Mouse (Mus musculus): ENCODE data around the gene Acsf3.

DNA sequence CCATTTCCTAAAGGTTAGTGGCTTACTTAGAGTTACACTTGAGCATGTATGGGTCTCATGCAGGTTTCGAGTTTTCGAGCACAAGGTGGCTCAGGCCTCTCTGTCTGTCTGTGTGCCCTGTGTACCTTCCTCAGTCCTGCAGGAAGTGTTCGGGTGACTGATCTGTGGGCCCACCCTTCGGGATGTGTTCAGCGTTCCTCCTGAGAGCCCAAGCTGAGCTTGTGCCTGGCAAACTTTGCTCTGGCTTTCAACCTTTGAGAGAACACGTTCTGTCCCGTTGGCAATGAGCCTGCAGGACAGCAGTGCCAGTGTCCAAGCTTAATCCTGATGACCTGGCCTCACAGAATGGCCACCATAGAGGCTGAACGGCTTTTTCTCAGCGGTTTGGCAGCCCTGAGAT lies 49.7 kb downstream of the Acsf3 start:
- TF ChIP-seq POLR2A (IDR thresholded peaks at IDR 0.05; ENCODE audit: extremely low read depth, insufficient read depth, low read length) (no peak), CTCF (IDR thresholded peaks at IDR 0.05; ENCODE audit: extremely low read depth, insufficient read depth, low read length) (no peak)

All from cortical plate, adult 2 months (tissue).